Mouse (Mus musculus) forebrain, embryonic 16.5 days (tissue): Measurements from ENCODE around the gene Gm20792. TPM values are rescaled to one million over a fixed set of nuclear protein-coding genes. Genes with fewer than 3 reads are reported as not detected.
"Not testable (repeated sequence)": the region's sequence is repeated elsewhere in the genome, so short reads cannot be mapped to it uniquely, and the experiment has no call there.

Source experiments
- ATAC-seq: fragments of 200-750 bp; cut with Nextera tagmentation; 2 replicates; pipeline ENCODE4 v1.8.0; 2017; ENCODE audit warnings: mild to moderate bottlenecking, moderate library complexity
- H3K27ac ChIP-seq: fragments of 300-500 bp; sonication (generic); 2 replicates; pipeline ENCODE4 v1.5.1; 2014; ENCODE audit warnings: low read length, control low read depth
- H3K27me3 ChIP-seq: fragments of 300-500 bp; sonication (generic); replicated peaks from 2 replicates; pipeline ENCODE4 v1.6.1; 2014; ENCODE audit warnings: low read length; ENCODE audit not compliant: control insufficient read depth, insufficient read depth
- H3K36me3 ChIP-seq: fragments of 300-500 bp; sonication (generic); 2 replicates; pipeline ENCODE4 v1.6.1; 2014; ENCODE audit not compliant: control insufficient read depth, insufficient read depth
- H3K4me1 ChIP-seq: fragments of 300-500 bp; sonication (generic); replicated peaks from 2 replicates; pipeline ENCODE4 v1.6.1; 2014; ENCODE audit warnings: low read length; ENCODE audit not compliant: control insufficient read depth, insufficient read depth
- H3K4me2 ChIP-seq: fragments of 300-500 bp; sonication (generic); 2 replicates; pipeline ENCODE4 v1.6.1; 2014; ENCODE audit warnings: mild to moderate bottlenecking, low read length, control low read depth
- H3K4me3 ChIP-seq: fragments of 300-500 bp; sonication (generic); replicated peaks from 2 replicates; pipeline ENCODE4 v1.5.1; 2014; ENCODE audit warnings: mild to moderate bottlenecking, low read length, control low read depth
- H3K9ac ChIP-seq: fragments of 300-500 bp; sonication (generic); replicated peaks from 2 replicates; pipeline ENCODE4 v1.6.1; 2014; ENCODE audit warnings: low read depth, low read length, control low read depth
- H3K9me3 ChIP-seq: fragments of 300-500 bp; sonication (generic); 2 replicates; pipeline ENCODE4 v1.6.1; 2016; ENCODE audit warnings: low read length; ENCODE audit not compliant: control insufficient read depth
- WGBS: fragments of 180-500 bp; shearing (Covaris S2); extraction: QIAGEN DNeasy Blood & Tissue Kit; methylation state at CpG from one replicate; pipeline ENCODE4 v1.1.7; 2014; 5-methylcytosine and 5-hydroxymethylcytosine counted together
- polyA plus RNA-seq: library from polyadenylated mRNA; unstranded; fragments of >200 nt; fragmentation: Nextera tagmentation; extraction: Ambion mirVana; gene quantifications from 2 replicates; pipeline ENCODE4 v1.2.1, GENCODE M21; 2015

Gene Gm20792
- not detected in 2 replicates for polyA plus RNA-seq

GRCm38 (mm10) chrY:48311555-48311954 lies at the start of gene Gm20792:
TSS of gene Gm20792 (plus strand) at chrY:48311855.
- H3K4me3 ChIP-seq, ATAC-seq: not testable (repeated sequence)
- WGBS, result no CpG with 5 or more reads among the region's 8 CpGs

More at GRCm38 (mm10) chrY:48311555-48311954, at the start of gene Gm20792:
- not testable (repeated sequence) for H3K27me3 ChIP-seq, H3K4me1 ChIP-seq, H3K36me3 ChIP-seq, H3K9ac ChIP-seq, H3K9me3 ChIP-seq, H3K4me2 ChIP-seq, H3K27ac ChIP-seq
